Mouse (Mus musculus): ENCODE measurements around the gene Dcpp2.
"Not testable (repeated sequence)": the region's sequence is repeated elsewhere in the genome, so short reads cannot be mapped to it uniquely, and the experiment has no call there.

Gene Dcpp2

GRCm38 (mm10) chr17:23880576-23880975, at the start of gene Dcpp2, which contains the start of gene Dcpp1:
Dcpp2 (plus strand) TSS chr17:23880880.
Dcpp1 (plus strand) TSS chr17:23880876.
- DNase-seq: not testable (repeated sequence)

GRCm38 (mm10) chr17:23831201-23831600, 49.5 kb upstream of the Dcpp2 start:
- no peak for DNase-seq

GRCm38 (mm10) chr17:23836006-23836575, 44.6 kb upstream of the Dcpp2 start, which contains the start of gene Prss33:
Prss33 (minus strand) TSS chr17:23836056.
- DNase-seq: no peak

GRCm38 (mm10) chr17:23841145-23841544, 39.5 kb upstream of the Dcpp2 start:
- peak; percentile 66 for DNase-seq

GRCm38 (mm10) chr17:23843141-23843811, 37.4 kb upstream of the Dcpp2 start:
- no peak for DNase-seq

GRCm38 (mm10) chr17:23843812-23844273, 36.8 kb upstream of the Dcpp2 start, which contains the start of the genes Prss32 and Prss41:
Prss32 (plus strand) TSS chr17:23843855.
Prss41 (minus strand) TSS chr17:23844172.
- DNase-seq: peak; percentile 70

GRCm38 (mm10) chr17:23850028-23850427, 30.7 kb upstream of the Dcpp2 start:
- no peak for DNase-seq

GRCm38 (mm10) chr17:23850853-23851749, 29.6 kb upstream of the Dcpp2 start:
- DNase-seq: peak; percentile 61

GRCm38 (mm10) chr17:23853292-23853691, 27.4 kb upstream of the Dcpp2 start:
- DNase-seq: peak; percentile 66

GRCm38 (mm10) chr17:23854229-23854765, 26.4 kb upstream of the Dcpp2 start:
- no peak for DNase-seq

GRCm38 (mm10) chr17:23857193-23857592, 23.5 kb upstream of the Dcpp2 start:
- DNase-seq: no peak

- no peak for DNase-seq
Observed at GRCm38 (mm10) chr17:23857913-23858312, 22.8 kb upstream of the Dcpp2 start.

GRCm38 (mm10) chr17:23862926-23863325, 17.8 kb upstream of the Dcpp2 start:
- no peak for DNase-seq

- DNase-seq: no peak
Observed at GRCm38 (mm10) chr17:23867756-23868155, 12.9 kb upstream of the Dcpp2 start, which contains the start of gene Prss21. Prss21 (plus strand) TSS chr17:23868056.

GRCm38 (mm10) chr17:23868513-23868912, 12.2 kb upstream of the Dcpp2 start:
- no peak for DNase-seq

GRCm38 (mm10) chr17:23873884-23874856, 6.5 kb upstream of the Dcpp2 start:
- no peak for DNase-seq

- no peak for DNase-seq
Observed at GRCm38 (mm10) chr17:23876741-23877140, 3.9 kb upstream of the Dcpp2 start.

- DNase-seq: no peak
Observed at GRCm38 (mm10) chr17:23877166-23877565, 3.5 kb upstream of the Dcpp2 start.

GRCm38 (mm10) chr17:23917158-23917557, 36.5 kb downstream of the Dcpp2 start, which contains the start of gene Dcpp3:
Dcpp3 (plus strand) TSS chr17:23917458.
- DNase-seq: not testable (repeated sequence)

GRCm38 (mm10) chr17:23924531-23925007, 43.9 kb downstream of the Dcpp2 start:
- peak; percentile 85 for DNase-seq

- DNase-seq: peak; percentile 35
Observed at GRCm38 (mm10) chr17:23925090-23925493, 44.4 kb downstream of the Dcpp2 start.
